In genomic region chr13:23571022-23571503, GRCm38 (mm10) we compare ENCODE assay signal across 8 mouse cellular contexts. TPM values are rescaled to one million over a fixed set of nuclear protein-coding genes. Genes with fewer than 3 reads are reported as not detected.
DNase-seq lines count a peak whose midpoint lies in the region; ATAC-seq and TF ChIP-seq lines count a peak whose summit lies in the region.

Hist1h2ae (minus strand) TSS chr13:23571220.
Hist1h2bg (plus strand) TSS chr13:23571396.

- no peak for TF ChIP-seq CTCF in gastrocnemius, adult 2 months (IDR thresholded peaks at IDR 0.05)

- intact Hi-C loops in gastrocnemius, adult 2 months (cut with DNase I) = no loop called here

- peak; percentile 76 for ATAC-seq in common myeloid progenitor, adult 5-6 weeks (replicated peaks; ENCODE audit: low read depth, poor library complexity, severe bottlenecking)
- peak; percentile 83 for ATAC-seq in megakaryocyte, adult 5-6 weeks (ENCODE audit: poor library complexity, severe bottlenecking)

- H3K27ac ChIP-seq in gastrocnemius, adult 2 months = peak within 1 kb of the TSS; percentile 92

- DNase-seq in ovary, postnatal 36 days (ENCODE audit: low spot score) = peak; percentile 69
- DNase-seq in ovary, postnatal 14 days (ENCODE audit: low spot score) = no peak
- peak; percentile 50 for DNase-seq in gastrocnemius, adult 2 months
- DNase-seq in induced T-regulatory cell, adult 2 months (ENCODE audit: low read depth) = peak; percentile 94
- DNase-seq in left cerebral cortex, adult 9 months (ENCODE audit: low spot score in 2 of 2) = peak; percentile 86 to 94
- DNase-seq in right cerebral cortex, postnatal 4 days = peak; percentile 53

- peak within 1 kb of the TSS; percentile 70 for H3K4me3 ChIP-seq in gastrocnemius, adult 2 months

RNA-seq across cellular contexts. Expression of gene Hist1h2ae, which starts in this region (rescaled TPM):
- 336 and 401 TPM in 2 replicates for total RNA-seq in common myeloid progenitor, adult 5-6 weeks (2017)
- under 1 TPM in 1 of 2 experiments, not detected in 1; 0.45 TPM for total RNA-seq in gastrocnemius, adult 2 months (2021)
- total RNA-seq in megakaryocyte, adult 5-6 weeks (2015) = 8.8 and 9.0 TPM in 2 replicates
- 272 and 274 TPM in 2 replicates for total RNA-seq in megakaryocyte, adult 5-6 weeks (2017)

RNA-seq across cellular contexts. Expression of gene Hist1h2bg, which starts in this region (rescaled TPM):
- 1,313 and 1,586 TPM in 2 replicates for total RNA-seq in common myeloid progenitor, adult 5-6 weeks (2017)
- total RNA-seq in gastrocnemius, adult 2 months (2021) = 1 to 10 TPM; 2.9 to 7.6 TPM
- 325 and 384 TPM in 2 replicates for total RNA-seq in megakaryocyte, adult 5-6 weeks (2015)
- 1,715 and 1,721 TPM in 2 replicates for total RNA-seq in megakaryocyte, adult 5-6 weeks (2017)

Comparison
In these comparisons a context has a peak if more than half of its experiments do, and no peak if none do; other contexts are left out.
1. RNA of gene Hist1h2ae (total RNA-seq): 336 to 401 TPM in common myeloid progenitor, adult 5-6 weeks and 8.8 to 274 TPM in megakaryocyte, adult 5-6 weeks; 0.45 TPM in gastrocnemius, adult 2 months; every median in the first group is over 4 times any median in the second.
2. RNA of gene Hist1h2bg (total RNA-seq): 325 to 1,721 TPM in megakaryocyte, adult 5-6 weeks and 1,313 to 1,586 TPM in common myeloid progenitor, adult 5-6 weeks; 2.9 to 7.6 TPM in gastrocnemius, adult 2 months; every median in the first group is over 10 times any median in the second.